Mouse (Mus musculus) adrenal gland, postnatal 36 days (tissue): ENCODE results near the gene 6030458C11Rik. TPM values are rescaled to one million over a fixed set of nuclear protein-coding genes. Genes with fewer than 3 reads are reported as not detected.
"Not testable (repeated sequence)": the region's sequence is repeated elsewhere in the genome, so short reads cannot be mapped to it uniquely, and the experiment has no call there.

Experiments used
- DNase-seq, 2 experiments: peaks; one replicate each; pipeline ENCODE4 v3.0.0; 2021; ENCODE audit warnings: mixed read lengths in 1 of 2
- total RNA-seq, 2 experiments: library from RNA; stranded (reverse); gene quantifications; 2 replicates each; pipeline ENCODE4 v1.2.3; 2021

6030458C11Rik gene
- total RNA-seq, 2 experiments from 2014 or later = 13.2 to 13.6 TPM

DNA sequence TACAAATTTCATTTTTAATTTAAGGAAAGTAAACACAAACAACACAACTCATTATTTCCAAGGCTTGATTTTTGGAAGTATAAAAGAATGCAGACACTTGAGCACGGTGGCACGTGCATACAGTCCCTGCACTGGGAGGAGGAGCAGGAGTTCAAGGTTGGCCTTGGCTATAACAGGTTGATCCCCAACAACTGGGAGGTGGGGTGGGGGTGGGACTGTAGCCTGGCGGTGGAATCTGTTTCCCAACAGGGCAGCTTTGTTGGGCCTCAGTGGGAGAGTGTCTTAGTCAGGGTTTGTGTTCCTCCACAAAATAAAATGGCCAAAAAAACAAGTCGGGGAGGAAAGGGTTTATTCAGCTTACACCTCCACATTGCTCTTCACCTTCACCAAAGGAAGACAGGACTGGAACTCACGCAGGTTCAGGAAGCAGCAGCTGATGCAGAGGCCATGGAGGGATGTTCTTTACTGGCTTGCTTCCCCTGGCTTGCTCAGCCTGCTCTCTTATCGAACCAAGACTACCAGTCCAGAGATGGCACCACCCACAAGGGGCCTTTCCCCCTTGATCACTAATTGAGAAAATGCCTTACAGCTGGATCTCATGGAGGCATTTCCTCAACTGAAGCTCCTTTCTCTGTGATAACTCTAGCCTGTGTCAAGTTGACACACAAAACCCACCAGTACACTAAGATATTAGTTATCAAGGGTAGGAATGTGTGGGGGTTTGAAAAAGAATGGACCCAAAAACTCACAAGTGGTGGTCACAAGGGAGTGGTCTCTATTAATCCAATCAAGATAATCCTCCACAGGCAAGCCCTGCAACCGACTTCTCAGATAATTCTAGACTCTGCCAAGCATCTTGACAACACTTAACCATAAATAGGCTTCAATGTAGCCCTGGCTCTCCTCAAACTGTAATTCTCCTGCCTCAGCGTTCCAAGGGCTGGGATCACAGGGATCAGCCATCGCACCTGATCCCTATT, 1.7 kb downstream of the 6030458C11Rik start:
- DNase-seq = no peak

DNA sequence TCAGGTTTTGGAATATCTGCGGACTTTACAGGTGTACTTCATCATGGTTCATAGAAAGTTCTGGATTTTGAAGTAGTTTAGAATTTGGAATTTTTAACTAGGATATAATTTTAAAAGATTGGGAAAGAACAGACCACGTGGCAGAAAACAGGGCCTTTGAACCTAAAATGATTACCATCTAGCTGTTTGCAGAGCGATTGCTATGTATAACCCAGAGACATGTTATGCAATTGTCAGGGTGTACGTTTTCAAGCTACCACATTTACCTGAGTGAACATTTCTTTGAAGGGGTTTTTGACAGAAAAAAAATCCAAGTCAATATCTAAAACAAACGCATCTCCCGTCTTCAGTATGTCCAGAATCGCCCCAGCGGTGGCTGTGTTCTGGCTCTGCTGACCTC, 6.9 kb downstream of the 6030458C11Rik start:
- no peak for DNase-seq

DNA sequence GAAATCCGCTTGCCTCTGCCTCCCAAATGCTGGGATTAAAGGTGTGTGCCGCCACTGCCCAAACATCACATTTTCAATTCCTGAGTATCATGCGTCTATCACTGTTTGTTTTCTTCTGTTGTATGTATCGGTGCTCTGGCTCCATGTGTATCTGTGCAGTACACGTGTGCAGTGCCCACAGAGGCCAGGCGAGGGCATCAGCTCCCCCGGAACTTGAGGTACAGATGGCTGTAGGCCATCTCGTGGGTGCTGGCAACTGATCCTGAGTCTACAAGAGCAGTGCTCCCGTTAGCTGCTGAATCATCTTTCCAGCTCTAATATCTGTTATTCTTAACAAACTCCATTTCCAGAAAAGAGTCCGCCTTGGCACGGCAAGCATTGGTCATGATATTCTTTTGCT, 11.8 kb downstream of the 6030458C11Rik start:
- DNase-seq = no peak

DNA sequence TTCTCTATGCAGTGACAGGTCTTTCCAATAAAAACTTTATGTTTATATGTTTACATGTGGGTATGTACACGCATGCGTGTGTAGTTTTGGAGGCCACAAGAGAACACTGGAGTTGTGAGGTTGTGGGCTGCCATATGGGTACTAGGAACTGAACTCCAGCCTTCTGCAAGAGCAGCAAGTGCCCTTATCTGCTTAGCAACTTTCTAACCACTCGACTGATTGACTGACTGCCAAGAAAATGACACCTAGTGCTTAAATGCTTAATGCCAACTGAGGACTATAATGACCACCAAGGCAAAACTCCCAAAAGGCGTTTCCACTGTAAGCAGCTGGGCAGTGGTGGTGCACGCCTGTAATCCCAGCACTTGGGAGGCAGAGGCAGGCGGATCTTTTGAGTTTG, 15.1 kb downstream of the 6030458C11Rik start:
- no peak for DNase-seq

DNA sequence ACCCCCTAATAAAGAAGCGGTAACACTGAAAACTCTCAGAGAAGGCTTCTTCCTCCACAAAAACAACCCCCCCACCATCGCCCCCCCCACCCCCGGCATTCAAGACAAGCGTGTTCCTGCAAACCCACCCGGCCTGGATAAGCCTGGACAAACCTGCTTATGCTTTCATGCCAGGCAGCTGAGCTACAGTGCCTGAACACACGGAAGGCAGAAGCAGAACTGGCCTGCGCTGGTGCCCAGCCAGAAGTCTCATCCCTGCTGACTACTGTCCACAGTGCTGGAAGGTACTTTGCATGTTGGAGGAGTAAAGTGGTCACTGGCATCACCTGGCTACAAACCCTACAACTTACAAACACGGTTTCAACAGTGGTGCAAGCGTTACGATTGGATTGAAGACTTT, 17.4 kb downstream of the 6030458C11Rik start:
- DNase-seq = no peak

DNA sequence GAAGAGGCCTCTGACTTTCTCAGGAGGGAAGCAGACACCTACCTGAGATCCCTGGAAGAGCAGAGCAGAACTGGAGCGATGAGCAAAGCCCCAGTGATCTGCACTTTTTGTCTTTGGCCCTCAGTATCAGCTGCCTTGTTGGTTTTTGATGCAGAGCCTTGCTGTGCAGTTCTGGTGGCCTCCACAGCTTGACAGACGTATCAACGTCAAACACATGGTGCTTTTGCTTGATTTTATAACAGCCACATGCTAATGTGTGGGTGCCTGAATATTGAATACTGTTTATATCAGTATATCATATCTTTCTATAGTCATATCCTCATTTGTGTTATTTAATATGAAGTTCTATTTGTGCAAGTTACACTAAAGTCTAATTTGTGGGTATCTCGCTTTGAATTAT, 19.4 kb downstream of the 6030458C11Rik start:
- no peak for DNase-seq

DNA sequence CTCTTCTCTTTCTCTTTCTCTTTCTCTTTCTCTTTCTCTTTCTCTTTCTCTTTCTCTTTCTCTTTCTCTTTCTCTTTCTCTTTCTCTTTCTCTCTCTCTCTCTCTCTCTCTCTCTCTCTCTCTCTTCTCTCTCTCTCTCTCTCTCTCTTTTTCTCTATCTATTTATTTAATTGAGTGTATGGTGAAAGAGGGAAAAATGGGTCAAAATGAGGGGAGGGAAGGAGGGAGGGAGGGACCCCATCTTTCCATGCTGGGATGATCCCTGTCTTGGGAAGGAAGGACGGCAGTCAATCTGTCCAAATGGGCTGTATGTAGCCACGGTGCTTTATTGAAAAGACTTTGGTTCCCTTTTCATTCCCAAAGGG, 23.3 kb downstream of the 6030458C11Rik start:
- DNase-seq = not testable (repeated sequence)

DNA sequence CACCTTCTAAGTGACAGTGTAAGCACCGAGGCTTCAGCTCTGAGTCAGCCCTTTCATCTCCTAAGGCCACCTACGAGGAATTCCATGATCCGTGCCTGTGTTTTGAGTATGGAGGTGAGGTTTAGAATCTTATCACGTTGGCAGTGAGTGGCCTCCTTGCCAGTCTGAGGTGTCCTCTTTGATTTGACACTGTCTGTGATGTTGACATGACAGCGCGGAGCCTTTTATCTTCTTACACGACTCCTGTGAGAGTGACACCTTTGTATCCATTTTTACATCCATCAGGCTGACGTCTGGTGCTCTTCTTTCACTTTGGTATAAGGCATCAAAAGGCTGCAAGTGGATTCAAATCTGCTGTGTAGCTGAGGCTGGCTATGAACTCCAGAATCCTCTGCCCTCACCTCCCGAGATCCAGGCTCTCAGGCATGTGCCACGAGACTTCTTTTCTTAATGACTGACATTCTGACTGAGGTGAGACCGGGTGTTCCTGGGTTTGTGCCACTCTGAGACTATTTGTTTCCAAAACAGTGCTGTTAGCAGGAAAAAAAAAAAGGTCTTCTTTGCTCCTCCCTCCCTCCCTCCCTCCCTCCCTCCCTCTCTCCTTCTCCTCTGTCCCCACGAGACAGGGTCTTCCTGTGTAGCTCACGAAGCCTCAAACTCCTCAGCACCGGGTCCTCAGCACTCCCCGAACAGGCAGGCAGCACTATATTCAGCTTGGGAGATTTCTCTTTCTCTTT, 23.9 kb downstream of the 6030458C11Rik start:
- no peak for DNase-seq

DNA sequence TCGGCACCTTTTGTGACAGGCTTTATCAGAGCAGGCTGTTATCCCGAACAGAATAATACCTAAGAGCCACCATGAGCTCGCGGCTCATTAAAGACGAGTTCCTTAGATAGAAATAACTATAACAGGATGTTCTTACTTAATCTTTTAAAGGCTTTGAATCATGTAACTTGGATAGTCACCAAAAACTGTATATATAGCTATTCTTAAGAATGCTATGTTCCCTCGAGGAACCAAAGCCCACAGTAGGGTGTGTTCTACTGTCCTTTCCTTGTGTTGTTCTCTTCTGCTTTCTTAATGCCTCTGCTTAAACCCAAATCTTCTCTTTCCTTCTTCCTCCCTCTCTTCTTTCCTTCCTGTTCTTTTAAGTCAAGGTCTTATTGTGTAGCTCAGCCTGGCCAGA, 26.4 kb downstream of the 6030458C11Rik start:
- no peak for DNase-seq

DNA sequence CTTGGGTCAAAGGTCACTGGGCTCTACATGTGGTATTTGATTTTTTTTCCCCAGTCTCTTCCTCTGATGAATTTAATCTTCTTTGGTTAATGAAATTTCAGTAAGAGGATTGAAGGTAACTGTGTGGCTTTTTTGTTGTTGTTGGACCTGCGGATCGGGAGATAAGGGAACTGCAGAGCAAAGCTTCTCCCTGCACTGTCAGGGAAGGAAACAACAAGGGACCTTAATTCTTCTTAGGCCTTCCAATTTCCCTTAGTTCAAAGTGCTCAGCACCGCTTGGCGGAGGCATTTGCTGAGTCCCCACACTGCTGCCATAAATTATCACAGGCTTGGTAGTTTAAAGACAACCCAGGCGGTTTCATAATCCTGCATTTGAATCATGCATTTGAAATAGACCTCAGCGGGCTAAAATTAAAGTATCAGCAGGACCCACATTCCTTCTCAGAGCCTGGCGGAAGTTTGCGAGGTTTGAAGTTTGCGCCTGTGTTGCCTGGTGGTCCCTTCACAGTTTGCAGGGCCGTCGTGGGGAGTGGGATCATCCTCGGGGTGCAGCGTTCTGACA, 28.5 kb downstream of the 6030458C11Rik start:
- no peak for DNase-seq

DNA sequence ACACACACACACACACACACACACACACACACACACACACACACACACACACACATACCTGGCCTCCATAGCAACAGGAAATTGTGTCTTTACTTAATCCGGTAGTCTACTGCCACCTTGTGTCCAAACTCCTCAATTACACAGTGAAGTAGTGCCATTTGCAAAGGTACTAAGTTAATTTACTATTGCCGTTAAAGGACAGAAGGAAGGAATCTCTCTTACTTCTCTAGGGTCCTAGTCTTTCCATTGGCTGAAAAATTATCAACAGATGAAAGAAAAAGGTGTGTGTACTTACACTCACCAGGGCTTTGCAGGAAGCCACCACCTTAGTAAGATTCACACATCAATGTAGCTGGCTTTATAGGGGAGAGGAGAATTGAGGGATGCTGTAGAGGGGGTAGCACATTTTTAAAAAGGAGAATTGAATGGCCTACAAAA, 29.0 kb downstream of the 6030458C11Rik start:
- DNase-seq = peak; percentile 9 to 52

DNA sequence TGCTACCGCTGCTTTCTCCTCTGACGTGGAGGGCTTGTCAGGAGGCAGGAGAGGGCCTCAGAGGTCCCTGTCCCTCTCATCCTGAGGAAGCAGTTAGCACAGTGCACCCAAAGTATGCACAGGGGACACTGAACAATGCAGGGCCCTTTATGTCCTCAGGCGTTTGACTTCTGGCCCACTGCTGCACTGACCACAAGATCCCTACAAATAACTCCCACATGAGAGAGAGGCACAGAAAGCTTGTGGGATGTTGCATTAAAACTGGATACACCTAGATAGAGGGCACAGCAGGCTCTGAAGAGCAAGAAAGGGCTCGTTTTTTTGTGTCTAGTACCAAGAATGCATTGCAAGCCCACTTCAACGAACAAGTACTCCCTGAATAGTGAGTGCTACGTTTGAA, 30.1 kb downstream of the 6030458C11Rik start:
- no peak for DNase-seq

DNA sequence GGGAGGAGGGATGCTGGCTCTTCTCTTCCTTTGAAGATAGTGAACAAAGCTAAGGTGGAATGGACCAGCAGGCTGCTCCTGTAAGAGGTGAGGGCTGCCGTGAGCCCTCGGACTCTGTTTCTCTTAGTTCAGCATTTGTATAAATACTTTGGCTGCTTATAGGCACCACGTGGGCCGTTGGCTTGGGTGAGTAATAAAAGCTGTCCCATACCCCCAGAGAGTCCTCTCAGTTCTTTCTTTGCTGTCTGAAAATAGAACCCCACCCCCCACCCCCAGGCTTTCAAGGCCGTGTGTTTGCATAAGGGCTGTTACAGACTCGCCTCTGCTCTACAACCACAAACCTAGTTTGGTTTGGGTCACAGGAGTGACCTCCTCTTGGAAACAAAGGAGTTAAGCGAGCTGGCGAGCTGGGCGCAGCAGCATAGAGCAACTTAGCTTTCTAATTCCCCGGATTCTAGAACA, 35.0 kb downstream of the 6030458C11Rik start:
- no peak for DNase-seq

DNA sequence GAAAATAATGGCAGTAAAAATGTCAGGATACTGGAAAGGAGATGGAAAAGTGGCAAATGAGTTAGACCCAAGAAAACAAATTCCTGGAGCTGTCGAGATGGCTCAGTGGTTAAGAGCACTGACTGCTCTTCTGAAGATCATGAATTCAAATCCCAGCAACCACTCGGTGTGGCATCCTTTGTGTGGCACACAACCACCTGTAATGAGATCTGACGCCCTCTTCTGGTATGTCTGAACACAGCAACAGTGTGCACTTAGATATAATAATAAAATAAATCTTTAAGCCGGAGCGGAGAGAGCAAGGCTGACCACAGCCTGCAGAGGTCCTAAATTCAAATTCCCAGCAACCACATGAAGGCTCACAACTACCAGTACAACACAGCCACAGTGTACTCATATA, 35.9 kb downstream of the 6030458C11Rik start:
- no peak for DNase-seq

DNA sequence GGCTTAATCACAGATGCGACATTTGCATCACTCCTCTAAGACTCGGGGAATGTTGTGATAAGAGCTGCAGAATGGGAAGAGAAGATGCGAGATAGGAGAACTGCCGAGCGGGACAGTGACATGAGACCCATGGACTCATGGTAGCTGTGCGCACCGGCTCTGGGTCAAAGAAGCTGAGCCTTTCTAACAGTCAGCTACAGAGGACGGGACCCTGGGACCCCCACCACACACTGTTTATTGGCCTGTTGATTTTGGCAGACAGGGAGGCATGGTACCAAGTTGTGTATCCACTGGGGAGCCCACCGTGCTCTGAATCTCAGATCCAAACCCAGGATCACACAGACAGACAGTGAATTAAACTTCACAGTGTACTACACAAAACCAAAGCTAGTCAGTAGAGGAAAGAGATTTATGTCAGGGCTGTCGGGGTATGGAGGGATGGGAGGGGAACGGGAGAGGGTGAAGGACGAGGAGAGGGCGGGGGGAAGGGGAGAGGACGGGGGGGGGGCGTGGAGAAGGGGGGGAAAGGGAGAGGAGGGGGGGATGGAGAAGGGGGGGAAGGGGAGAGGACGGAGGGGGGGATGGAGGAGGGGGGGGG, 42.6 kb downstream of the 6030458C11Rik start:
- DNase-seq = no peak

DNA sequence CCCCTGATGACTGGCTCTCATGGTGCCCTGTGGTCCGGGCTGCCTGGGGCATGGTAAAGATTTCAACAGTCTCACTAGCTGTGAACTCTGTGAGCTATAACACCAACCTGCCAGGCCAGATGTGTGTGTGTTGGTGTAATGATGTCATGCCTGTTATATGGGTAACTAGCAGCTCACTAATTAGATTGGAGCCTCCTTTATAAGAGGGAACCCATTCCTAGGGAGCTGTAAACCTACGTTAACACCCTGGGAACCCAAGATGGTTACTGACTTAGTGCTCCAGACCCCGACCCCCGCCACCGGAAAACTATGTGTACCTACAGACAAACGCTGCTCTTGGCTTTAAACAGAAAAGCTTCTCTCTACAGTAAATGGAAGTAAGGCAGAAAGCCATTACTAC, 43.2 kb downstream of the 6030458C11Rik start:
- no peak for DNase-seq

DNA sequence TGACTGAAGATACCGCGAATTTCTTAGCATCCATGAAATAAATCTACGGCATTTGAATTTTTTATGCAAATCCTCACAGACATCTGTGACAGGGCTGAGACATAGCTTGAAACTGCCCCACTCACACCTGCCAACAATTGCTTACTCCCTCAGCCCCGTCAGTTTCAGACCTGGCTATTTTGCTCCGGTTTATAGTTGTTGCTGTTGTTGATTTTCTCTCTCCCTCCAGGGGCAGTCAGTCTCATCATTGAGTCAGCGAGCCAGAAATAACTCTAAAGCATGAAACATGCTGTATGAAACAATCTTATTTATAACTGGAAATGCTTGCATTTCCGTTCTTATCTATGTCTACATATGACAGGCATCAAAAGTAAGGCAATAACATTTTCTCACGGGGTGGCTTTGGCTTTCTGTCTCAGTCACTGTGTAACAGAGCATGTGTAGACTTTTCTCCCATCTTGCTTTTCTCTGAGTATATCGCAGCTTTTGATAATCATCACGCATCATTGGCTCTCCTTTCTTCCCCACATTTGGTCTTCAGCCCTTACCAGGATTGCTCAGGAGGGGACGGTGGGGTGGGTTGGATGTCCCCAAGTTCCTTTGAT, 50.2 kb downstream of the 6030458C11Rik start:
- DNase-seq = no peak

DNA sequence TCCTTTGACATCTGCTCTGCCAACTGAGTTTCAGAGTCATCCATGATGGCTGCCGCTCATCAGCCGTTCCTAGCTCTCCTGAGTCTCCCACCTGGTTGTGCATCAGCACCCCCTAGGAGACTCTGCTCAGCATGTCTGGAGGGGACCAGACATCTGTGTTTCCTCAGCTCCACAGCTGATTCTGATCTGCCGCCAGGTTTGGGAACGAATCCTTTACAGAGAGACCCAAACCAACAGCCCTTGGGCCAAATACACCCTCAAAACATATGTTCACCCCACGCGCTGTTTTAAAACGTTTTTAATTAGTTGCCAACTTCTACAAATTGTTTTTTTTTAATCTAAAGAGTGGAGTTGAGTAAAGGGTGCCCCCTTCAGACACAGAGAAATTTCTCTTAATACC, 53.5 kb downstream of the 6030458C11Rik start:
- DNase-seq = no peak

DNA sequence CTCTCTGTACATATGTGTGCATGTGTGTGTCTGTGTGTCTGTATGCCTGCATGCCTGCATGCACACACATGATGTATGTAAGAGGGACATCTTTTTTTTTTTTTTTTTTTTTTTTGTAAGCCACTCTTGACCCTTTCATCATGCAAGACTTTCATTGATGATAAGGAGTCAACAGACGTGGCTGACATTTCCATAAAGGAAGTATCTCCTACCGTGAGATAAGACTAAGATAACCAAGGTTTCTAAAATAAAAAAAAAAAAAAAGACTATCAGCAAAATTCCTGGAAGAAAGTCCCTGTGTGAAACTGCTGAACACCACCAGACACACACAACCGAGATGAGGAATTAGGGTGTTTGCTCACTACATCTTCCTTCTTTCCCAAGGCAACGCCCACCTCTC, 57.6 kb downstream of the 6030458C11Rik start:
- no peak for DNase-seq

DNA sequence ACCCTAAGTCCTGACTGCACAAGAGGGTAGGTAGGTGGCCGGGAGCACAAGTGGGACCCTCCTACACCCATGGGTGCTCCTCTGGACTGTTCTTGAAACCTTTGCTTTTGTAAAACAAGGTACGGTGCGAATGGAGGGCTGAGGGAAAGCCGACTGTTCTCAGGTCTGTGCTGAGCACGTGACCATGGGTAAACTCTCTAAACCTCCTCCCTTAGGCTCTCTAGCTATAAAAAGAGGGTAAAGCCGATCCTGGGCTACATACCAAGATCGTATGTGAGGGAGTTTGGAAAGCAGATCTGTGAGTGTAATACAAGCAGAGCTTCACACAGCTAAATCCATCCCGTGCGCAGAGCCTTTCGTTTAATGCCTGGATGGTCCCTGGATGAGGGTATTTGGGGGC, 61.3 kb downstream of the 6030458C11Rik start:
- no peak for DNase-seq

DNA sequence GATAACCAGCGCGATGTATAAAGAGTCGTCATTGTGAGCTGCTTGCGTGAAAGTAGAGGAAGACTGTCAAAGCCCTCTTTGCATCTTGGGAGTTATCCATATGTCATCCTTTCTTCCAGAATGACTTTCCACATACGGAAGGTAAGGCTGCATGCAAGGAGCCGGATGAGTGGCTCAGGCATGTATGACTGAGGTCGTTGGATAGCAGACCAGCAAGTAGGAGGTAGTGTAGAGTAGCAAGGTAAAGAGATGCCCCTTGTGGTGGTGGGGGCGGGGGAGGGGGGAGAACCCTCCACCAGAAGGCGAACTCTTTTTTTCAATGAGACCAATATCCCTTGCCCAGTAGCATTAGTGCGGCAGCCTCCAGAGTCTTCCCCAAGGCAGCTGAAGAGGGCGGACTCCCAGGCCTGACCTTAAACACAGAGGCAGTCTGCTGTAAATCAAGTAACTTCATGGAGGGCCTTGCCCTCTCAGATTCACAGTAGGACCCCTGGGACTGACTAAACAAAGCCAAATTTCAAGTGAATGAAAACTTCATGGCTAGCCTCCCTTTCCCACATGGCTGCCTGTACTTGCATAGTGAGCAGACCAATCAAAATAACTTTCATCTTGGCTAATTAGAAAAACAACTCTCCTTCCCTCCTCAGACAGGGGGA, 62.1 kb downstream of the 6030458C11Rik start:
- DNase-seq = no peak
